Mouse (Mus musculus) hematopoietic stem cell, adult 5-6 weeks (primary cell): Measurements from ENCODE around the gene Lims1. TPM values are rescaled to one million over a fixed set of nuclear protein-coding genes. Genes with fewer than 3 reads are reported as not detected.
A peak's percentile ranks its signal among the peaks of the same experiment; 100 is the strongest.
"Not testable (repeated sequence)": the region's sequence is repeated elsewhere in the genome, so short reads cannot be mapped to it uniquely, and the experiment has no call there.

Source experiments
- ATAC-seq, 2 experiments: fragments of 125-278 bp in 1 of 2; replicated peaks in 1 of 2; 2 replicates each; pipeline ENCODE4 v1.8.0; 2016 to 2017; ENCODE audit warnings: inconsistent platforms in 2 of 2, mild to moderate bottlenecking in 2 of 2, moderate number of reproducible peaks in 2 of 2, low read depth in 1 of 2, moderate TSS enrichment in 1 of 2; ENCODE audit not compliant: low FRiP score in 2 of 2, poor library complexity in 2 of 2, severe bottlenecking in 2 of 2, insufficient read depth in 1 of 2, low TSS enrichment in 1 of 2
- total RNA-seq: library from RNA; stranded (forward); fragments of 172-1452, 232-1000 nt; gene quantifications from 2 replicates; pipeline ENCODE4 v1.2.3, GENCODE M21; 2017

The Lims1 gene
- total RNA-seq, 1 experiment from 2014 or later, result 77.5 TPM

- ATAC-seq, result not testable (repeated sequence)
Measured at GRCm38 (mm10) chr10:58337091-58337490, 13.8 kb downstream of the Lims1 start.

DNA sequence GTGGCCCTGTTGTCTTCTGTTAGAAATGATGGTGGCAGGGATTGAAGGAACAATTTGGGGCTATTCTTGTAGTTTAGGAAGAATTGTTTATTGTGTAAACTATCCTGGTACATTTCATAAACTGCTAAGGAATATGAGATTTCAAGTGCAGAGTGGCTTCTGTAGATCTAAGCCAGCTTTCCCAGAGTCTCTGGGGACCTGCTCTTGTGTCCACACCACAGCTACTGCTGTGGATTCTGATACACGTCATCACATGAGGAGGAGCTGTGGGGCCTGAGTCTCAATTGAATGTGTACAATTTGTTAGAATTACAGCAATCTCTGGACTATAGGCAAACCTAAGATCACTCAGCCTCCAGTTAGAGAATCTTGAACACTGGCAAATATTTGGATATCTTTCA, 15.3 kb downstream of the Lims1 start:
- ATAC-seq, result no peak

GRCm38 (mm10) chr10:58341685-58342084, 18.4 kb downstream of the Lims1 start:
- peak; percentile 60 to 83 for ATAC-seq

DNA sequence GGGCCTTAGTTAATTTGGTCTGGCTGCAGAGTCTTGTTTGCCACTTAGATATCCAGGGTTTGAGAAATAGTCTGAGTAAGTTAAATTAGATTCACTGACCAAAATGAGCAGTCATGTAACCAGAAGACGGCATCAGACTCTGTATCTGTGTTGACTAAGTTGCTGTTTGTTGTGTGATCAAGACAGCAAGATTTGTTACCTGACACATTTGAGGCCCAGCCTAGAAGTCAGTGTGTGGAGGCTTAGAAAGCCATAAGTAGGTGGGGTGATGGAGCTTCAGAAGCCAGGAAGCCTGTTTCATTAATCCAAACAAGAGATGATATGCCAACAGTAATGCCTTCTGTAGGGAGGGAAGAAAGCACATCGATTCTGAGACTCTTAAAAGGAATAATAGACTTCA, 18.9 kb downstream of the Lims1 start:
- ATAC-seq, result no peak

GRCm38 (mm10) chr10:58343552-58343951, 20.3 kb downstream of the Lims1 start:
- ATAC-seq, result no peak

- 0 out of 4 replicates have a peak, but pooled peaks of 1 of the 2 experiments have one; percentile 2 for ATAC-seq
Measured at GRCm38 (mm10) chr10:58350600-58350999, 27.3 kb downstream of the Lims1 start.

- ATAC-seq, result peak; percentile 66 to 67
Measured at GRCm38 (mm10) chr10:58351670-58352069, 28.4 kb downstream of the Lims1 start.

GRCm38 (mm10) chr10:58352364-58352763, 29.1 kb downstream of the Lims1 start:
- ATAC-seq, result no peak

- ATAC-seq, result peak; percentile 85 to 86
Measured at GRCm38 (mm10) chr10:58354561-58354960, 31.3 kb downstream of the Lims1 start.

- no peak for ATAC-seq
Measured at GRCm38 (mm10) chr10:58356460-58356859, 33.2 kb downstream of the Lims1 start.

DNA sequence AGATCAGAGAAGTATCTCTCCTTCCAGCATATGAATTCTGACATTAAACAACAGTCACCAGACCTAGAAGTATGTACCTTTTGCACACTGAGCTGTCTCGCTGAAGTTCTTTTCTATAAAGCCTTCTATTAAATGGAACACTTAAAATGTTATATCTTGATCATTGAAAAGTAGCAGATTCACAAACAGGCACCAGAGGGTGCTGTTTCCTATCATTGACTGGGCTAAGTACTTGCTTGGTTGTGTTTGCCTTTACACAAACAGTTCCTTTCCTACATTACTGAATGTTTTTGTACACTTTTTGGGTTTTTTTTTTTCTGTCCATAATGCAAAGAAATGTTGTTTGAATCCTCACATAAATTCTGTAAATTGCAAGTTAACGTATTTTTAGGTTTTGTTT, 35.9 kb downstream of the Lims1 start:
- 0 out of 4 replicates have a peak, but pooled peaks of 1 of the 2 experiments have one; percentile 33 for ATAC-seq

- no peak for ATAC-seq
Measured at GRCm38 (mm10) chr10:58359952-58360351, 36.7 kb downstream of the Lims1 start.

- peak; percentile 61 to 80 for ATAC-seq
Measured at GRCm38 (mm10) chr10:58362745-58363144, 39.5 kb downstream of the Lims1 start.

DNA sequence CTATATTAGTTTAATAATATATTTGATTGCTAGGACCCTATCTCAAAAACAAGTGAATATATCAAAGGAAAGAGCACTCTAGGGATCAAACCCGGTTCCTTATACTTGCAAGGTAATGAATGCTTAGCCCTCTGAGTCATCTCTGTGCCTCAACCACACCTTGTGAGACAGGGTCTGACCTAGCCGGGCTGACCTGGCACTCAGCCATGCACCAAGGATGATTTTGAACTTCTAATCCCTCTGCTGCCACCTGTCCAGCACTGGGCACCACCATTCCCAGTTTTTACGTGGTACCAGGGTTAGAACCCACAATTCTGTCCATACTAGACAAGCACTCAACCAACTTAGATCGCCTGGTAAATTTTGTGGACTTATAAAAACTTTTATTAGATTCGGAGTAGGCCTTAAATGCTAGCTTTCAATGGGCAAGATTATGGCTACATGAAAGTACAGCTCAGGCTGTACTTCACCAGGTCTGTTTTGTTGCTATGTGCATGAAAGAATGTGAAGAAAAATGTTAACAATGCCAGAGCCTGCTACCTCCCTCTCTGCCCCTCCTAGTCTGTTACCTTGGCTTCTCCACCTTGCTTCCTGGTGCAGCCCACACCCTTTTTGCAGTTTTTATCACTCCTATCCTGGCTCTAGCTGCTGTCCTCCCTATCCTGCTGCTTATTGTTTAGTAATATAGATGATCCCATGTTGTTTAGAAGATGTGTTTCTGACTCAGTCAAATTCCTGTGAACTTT, 41.7 kb downstream of the Lims1 start:
- ATAC-seq, result no peak

DNA sequence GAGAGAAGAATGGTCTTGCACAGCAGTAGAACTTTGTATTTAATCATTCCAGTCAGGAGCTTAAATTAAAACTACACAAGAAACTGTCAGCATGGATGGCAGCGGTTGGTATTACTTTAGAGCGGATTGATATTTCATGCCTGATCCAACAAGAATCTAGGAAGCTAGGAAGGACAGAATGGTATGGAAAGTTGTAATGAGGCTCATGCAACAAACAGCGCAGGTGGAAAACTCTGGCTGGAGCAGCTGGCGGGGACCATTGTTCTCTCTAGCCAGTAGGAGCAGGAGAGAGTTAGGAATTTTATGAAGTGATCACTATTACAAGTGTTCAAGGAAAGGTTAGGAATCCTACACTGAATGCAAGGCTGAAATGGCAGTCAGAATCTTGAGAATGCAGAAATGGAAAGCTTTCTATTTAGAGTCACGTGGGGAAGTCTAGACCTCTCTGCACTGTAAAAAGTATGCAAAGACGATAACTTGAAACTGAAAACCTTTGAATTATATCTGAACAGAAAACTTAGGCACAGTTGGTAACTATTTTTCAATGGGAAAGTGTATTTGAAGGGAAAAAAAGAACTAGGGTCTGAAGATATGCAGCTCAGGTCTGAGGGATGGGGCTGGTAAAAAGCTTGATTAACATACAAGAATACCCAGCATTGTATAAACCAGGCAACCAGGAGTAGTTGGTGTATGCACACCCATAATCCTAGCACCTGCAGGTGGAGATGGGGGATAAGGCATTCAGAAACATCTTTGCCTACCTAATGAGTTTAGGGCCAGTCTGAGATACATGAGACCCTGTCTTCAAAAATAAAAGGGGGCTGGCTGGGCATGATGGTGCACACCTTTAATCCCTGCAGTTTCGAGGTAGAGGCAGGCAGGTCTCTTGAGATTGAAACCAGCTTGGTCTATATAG, 45.8 kb downstream of the Lims1 start:
- no peak for ATAC-seq

DNA sequence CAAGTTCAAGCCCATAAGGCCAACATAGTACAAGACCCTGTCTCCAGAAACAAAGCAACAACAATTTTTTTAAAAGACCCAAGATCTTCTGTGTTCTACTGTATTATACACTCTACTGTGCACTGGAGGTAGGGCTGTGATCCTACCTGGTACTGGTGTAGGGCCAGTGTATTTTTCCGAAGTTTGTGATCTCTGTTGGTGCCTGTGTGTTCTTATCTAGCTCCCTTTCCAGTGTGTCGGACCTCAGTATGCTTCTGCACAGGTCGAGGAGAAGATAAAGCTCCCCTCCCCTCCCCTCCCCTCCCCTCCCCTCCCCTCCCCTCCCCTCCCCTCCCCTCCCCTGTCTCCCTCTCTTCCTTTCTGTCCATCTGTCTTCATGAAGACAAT, 46.4 kb downstream of the Lims1 start:
- no peak for ATAC-seq

DNA sequence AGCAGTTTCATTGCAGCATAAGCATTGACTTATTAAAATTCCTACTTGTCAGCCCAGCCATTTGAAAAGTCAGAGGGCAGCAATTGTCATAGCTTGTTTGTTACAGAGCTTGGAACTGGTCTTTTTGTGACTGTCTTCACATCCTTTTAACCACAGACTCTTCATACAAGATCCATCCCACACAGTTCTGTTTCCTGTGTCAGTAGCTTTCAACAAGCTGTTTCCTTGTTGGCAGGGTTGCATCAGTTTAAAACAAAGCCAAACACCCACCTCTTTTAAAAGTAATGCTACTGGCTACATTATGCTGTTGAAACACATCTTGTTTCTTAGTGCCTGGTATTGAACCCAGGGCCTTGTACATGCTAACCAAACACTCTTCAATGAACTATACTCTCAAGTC, 46.9 kb downstream of the Lims1 start:
- peak; percentile 61 to 65 for ATAC-seq

DNA sequence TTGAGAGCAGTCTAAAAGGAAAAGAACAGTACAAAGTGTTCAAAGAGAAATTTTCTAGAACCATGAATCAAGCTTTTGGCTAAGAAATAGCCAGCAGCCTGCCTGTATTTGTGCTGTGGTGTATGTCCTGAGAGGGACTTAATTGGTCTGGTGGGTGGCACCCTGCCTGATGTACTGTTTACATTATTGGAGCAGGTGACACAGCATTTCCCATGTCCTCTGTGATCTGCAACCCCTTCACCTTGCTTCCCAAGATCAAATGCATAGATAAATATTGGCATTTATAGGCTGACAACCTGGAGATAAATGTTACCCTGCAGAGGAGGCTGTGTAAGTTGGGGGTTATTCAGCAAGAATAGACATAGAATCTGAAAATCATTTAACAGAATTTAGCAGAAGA, 47.3 kb downstream of the Lims1 start:
- no peak for ATAC-seq
